ENCODE assay signal across 20 mouse cellular contexts in the genomic region with DNA sequence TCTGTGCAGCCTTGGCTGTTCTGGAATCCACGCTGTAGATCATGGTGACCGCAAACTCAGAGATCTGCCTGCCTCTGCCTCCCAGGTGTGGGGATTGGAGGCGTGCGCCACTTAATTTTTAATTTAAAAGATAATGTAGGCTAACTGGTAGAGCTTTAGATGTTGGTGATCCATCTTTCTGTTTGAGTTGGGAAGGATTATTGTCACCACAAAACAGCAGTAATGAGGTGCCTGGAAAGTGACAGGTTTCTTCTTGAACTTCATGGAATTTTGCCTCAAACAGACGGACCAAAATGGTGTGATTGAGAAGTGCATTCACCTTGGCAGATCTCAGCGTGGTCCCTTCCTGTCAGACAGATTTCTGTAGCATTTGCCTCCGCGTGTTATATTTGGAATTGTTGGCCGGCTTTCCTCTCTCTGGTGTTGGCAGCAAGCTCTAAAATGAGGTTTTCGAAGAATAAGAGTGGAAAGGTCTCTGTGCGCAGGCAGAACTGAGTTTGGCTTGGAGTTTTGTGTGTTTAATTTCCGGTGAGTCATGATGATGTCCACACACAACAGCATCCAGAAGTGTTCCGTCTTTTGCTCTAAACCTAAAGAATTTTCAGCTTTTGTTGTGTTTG. TPM values are rescaled to one million over a fixed set of nuclear protein-coding genes. Genes with fewer than 3 reads are reported as not detected.
A peak's percentile ranks its signal among the peaks of the same experiment; 100 is the strongest.
DNase-seq lines count a peak whose midpoint lies in the region; ATAC-seq lines count a peak whose summit lies in the region.
"Had no signal": no experiment of that assay in that cellular context is flagged by ENCODE, and none has a peak within 500 bp of the region (broad histone marks: within the 10 kb centered on the region; RNA-seq: fewer than 3 reads in every experiment).

No protein-coding gene starts in this region.

- no peak overlapping the region for H3K4me3 ChIP-seq in midbrain, embryonic 13.5 days (replicated peaks)
- H3K4me3 ChIP-seq: hindbrain, embryonic 10.5 days; limb, embryonic 12.5 days; midbrain, embryonic 12.5 days had no signal

- no peak overlapping the region for H3K9ac ChIP-seq in midbrain, embryonic 13.5 days (replicated peaks)
- H3K9ac ChIP-seq: forebrain, postnatal 0 days; limb, embryonic 12.5 days; midbrain, embryonic 12.5 days had no signal

- no peaks in the 10 kb centered on the region for H3K27me3 ChIP-seq in midbrain, embryonic 13.5 days
- H3K27me3 ChIP-seq: limb, embryonic 12.5 days; midbrain, embryonic 12.5 days had no signal

- ATAC-seq in midbrain, embryonic 13.5 days = no peak
- ATAC-seq: forebrain, postnatal 0 days had no signal

- H3K9me3 ChIP-seq in midbrain, embryonic 13.5 days = no peaks in the 10 kb centered on the region
- H3K9me3 ChIP-seq: hindbrain, embryonic 10.5 days; limb, embryonic 12.5 days; midbrain, embryonic 12.5 days had no signal

- intact Hi-C loops in left cerebral cortex, postnatal 36 days (cut with DNase I) = no loop called here
- intact Hi-C loops in left cerebral cortex, postnatal 4 days (cut with DNase I) = no loop called here

- no peak overlapping the region for H3K4me2 ChIP-seq in midbrain, embryonic 13.5 days (replicated peaks)
- H3K4me2 ChIP-seq: limb, embryonic 12.5 days; midbrain, embryonic 12.5 days had no signal

- H3K27ac ChIP-seq in midbrain, embryonic 13.5 days = no peak overlapping the region
- H3K27ac ChIP-seq: hindbrain, embryonic 10.5 days; limb, embryonic 12.5 days; macrophage; midbrain, embryonic 12.5 days had no signal

- H3K36me3 ChIP-seq in midbrain, embryonic 13.5 days = peaks cover 35% of the 10 kb centered on the region

- WGBS in midbrain, embryonic 13.5 days = 96% methylated on average over 13 of the region's 13 CpGs

- DNase-seq in frontal cortex, postnatal 36 days (ENCODE audit: low spot score in 2 of 2) = peak; percentile 49 to 67
- DNase-seq in frontal cortex, postnatal 25 days (ENCODE audit: low spot score in 2 of 2) = no peak
- peak; percentile 36 to 41 for DNase-seq in left cerebral cortex, postnatal 36 days (ENCODE audit: low spot score in 2 of 2)
- DNase-seq in left cerebral cortex, postnatal 4 days = no peak
- DNase-seq in NIH3T3 (ENCODE audit: low read depth) = peak; percentile 70
- peak; percentile 72 to 83 for DNase-seq in cerebellum, postnatal 14 days
- DNase-seq in embryo, embryonic 11 days = no peak
- DNase-seq: adrenal gland, postnatal 10 days; forebrain, postnatal 0 days; gastrocnemius, postnatal 25 days; kidney, adult 9 months; layer of hippocampus, postnatal 36 days; right cerebral cortex, postnatal 25 days; thymus, adult 18-20 months had no signal

- H3K4me1 ChIP-seq in midbrain, embryonic 13.5 days (replicated peaks) = peaks cover 18% of the 10 kb centered on the region

RNA-seq across cellular contexts. Expression of gene Phf12, which starts 6.6 kb away (rescaled TPM):
- 10 to 100 TPM; 51.7 to 63.6 TPM for total RNA-seq in left cerebral cortex, postnatal 36 days (2021)
- 10 to 100 TPM; 62.0 to 63.9 TPM for total RNA-seq in left cerebral cortex, postnatal 4 days (2021)
- polyA plus RNA-seq in midbrain, embryonic 13.5 days (2015; fragmentation: Nextera tagmentation; extraction: Ambion mirVana) = 22.7 and 22.8 TPM in 2 replicates

RNA-seq across cellular contexts. Expression of gene Dhrs13, which starts 42.9 kb away (rescaled TPM):
- total RNA-seq in left cerebral cortex, postnatal 36 days (2021) = 1 to 10 TPM; 7.2 to 8.0 TPM
- 10 to 100 TPM; 29.1 to 33.5 TPM for total RNA-seq in left cerebral cortex, postnatal 4 days (2021)
- 31.6 and 32.4 TPM in 2 replicates for polyA plus RNA-seq in midbrain, embryonic 13.5 days (2015; fragmentation: Nextera tagmentation; extraction: Ambion mirVana)

RNA-seq across cellular contexts. Expression of gene Flot2, which starts 48.5 kb away (rescaled TPM):
- 100 to 1,000 TPM in 1 of 2 experiments, 10 to 100 TPM in 1; 89.5 to 103 TPM for total RNA-seq in left cerebral cortex, postnatal 36 days (2021)
- 100 to 1,000 TPM; 108 to 109 TPM for total RNA-seq in left cerebral cortex, postnatal 4 days (2021)
- polyA plus RNA-seq in midbrain, embryonic 13.5 days (2015; fragmentation: Nextera tagmentation; extraction: Ambion mirVana) = 66.9 and 68.4 TPM in 2 replicates

RNA-seq across cellular contexts. Expression of gene Sez6, which starts 58.6 kb away (rescaled TPM):
- 100 to 1,000 TPM; 150 to 165 TPM for total RNA-seq in left cerebral cortex, postnatal 36 days (2021)
- 100 to 1,000 TPM; 246 to 287 TPM for total RNA-seq in left cerebral cortex, postnatal 4 days (2021)
- 118 TPM in 2 replicates for polyA plus RNA-seq in midbrain, embryonic 13.5 days (2015; fragmentation: Nextera tagmentation; extraction: Ambion mirVana)
- polyA plus RNA-seq: C2C12; limb, embryonic 12.5 days; macrophage had no signal

Comparison
In these comparisons a context has a peak if more than half of its experiments do, and no peak if none do; other contexts are left out.
1. DNase-seq: peak in frontal cortex, postnatal 36 days (2 of 2), left cerebral cortex, postnatal 36 days (2 of 2), NIH3T3 (single experiment) and cerebellum, postnatal 14 days (2 of 2); none in frontal cortex, postnatal 25 days (0 of 2), left cerebral cortex, postnatal 4 days (single experiment) and embryo, embryonic 11 days (single experiment).